Mouse (Mus musculus): ENCODE measurements around the gene Smagp.
A peak's percentile ranks its signal among the peaks of the same experiment; 100 is the strongest.

Gene Smagp

DNA sequence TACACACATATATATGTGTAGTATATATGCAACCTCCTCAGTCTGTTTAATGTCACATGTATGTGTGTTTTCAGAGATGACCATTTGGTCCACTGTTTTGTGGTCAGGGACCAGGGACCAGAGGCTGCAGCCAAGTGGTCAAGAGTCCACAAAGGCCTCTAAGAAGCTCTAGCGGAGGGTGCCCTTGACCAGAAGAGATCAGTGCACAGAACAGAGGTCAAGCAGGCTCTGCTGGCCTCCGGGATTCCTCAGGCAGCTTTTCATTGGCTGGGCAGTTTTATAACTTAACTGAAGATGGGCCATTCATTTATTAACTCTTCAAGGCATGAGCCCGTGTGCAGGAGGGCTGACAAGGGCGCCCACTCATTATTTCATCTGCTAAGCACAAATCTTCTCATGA, 49.6 kb downstream of the Smagp start:
- DNase-seq = peak; percentile 67

DNA sequence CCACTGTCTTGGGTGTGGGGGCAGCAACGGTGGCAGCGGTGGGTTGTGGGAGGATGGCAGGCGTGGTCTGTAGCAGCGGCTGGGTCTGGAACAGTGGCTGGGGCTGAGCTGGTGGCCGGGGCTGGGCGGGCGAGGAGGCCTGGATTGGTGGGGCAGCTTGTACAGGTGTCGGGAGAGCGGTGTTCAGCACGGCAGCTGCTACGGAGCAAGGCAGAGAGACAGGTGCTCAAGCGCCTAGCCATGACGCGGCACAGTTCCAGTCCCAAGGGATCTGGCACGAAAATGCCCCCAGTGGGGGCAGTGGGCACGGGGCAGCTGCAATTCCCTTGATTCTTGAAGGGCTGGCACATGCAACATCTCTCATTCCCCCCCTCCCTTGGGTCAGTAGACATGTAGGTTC, 50.8 kb downstream of the Smagp start:
- DNase-seq = no peak

DNA sequence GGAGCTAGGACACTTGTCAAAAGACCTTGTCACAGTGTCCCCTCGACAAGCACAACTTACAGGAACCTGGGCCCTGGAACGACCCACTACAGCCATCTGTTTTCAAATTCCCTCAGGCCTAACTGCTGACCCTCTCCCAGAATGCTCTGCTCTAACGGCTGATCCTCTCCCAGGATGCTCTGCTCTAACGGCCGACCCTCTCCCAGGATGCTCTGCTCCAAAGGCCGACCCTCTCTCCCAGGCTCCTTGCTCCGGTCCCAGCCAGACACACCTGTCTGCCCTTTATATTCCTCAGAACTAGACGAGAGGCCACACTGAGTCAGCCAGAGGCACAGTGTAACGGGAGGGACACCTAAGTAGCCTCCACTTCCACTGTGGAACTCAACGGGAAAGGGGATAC, 56.6 kb downstream of the Smagp start:
- DNase-seq = no peak

DNA sequence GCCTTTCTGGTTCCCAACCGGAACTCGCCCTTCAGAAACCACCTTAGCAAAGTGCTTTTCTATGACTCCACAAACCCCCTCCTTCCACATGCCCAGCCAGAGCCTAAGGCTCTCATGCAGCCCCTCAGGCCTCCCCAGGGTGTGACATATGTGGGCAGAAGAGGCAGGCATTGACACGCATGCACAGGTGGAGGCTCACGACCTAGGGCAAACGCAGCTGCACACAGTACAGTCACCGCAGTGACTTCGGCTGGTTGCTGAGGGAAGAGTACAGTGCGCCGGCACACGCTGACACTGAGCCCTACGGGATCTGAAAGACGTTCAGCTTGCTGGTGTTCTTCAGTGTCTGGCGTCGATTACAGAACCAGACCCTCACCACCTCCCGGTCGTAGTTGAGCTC, 58.8 kb downstream of the Smagp start:
- DNase-seq = no peak

DNA sequence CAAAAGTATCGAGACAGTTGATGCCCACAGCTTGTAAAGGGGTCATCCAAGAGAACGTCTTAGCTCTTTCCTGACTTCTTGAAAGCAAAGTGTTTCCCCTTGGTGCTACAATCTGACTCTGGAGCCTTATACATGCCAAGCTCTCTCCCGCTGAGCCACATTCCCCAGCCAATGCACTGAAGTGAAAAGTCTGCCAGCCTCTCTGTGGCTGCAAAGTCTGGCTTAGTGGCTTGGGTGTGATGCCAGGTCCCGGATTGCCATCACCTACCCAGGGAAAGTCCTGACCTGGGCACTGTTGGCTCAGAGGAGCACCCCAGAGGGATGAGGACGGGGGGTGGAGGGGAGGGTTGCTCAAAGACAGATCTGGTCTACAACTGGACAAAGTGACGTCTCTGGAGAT, 59.9 kb downstream of the Smagp start:
- no peak for DNase-seq

DNA sequence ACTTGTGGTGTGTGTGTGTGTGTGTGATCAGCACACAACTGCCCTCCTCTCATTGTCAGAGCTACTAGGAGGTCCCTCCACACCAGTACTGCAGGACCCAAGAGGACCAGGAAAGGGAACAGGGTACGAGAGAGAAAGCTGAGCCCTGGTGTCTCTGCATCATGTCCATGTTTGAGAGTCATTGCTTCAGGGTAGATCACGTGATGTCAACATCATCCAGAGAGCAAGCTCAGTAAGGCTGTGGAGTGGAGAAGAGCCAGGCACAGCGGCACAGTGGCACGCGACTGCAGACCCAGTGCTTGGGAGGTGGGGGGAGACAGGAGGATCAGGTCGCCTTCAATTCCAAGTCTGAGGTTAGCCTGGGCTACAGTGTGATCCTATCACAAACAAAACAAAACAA, 60.3 kb downstream of the Smagp start:
- no peak for DNase-seq

DNA sequence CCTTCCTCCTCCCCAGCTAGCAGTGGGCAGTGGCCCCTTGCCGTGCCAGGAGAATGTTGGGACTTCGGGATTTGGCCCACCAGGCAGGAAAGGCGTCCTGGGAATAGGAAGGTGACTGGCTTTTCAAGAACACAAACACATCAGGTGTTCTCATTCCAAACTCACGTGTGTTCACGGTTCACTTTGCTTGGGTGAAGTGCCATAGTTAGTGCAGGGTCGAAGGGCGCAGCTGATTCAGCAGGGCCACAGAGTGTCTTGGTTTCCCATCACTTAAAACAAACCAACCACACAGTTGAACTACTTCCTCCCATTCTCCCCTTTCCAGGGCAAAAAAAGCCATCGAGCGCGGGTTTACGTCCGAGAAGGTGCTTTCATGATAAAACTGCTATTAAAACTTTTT, 61.4 kb downstream of the Smagp start:
- DNase-seq = peak; percentile 55

DNA sequence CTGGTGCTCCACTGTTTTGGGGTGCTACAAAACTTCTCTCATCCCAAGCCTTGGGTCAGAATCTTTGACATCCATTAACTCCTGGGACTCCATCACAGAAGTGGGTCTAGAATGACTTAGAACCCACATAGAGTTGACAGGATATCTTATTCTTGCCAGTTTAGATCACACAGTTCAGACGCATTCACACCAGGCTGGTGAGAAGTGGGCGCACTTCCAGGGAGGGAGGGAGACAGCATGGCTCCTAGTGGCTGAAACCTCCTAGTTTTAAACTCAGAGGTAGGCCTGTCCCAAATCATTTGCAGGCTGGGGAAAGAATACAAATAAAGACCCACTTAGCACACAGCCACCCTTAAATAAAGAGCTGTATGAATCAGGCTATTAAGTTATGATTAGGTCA, 62.4 kb downstream of the Smagp start:
- peak; percentile 47 for DNase-seq

DNA sequence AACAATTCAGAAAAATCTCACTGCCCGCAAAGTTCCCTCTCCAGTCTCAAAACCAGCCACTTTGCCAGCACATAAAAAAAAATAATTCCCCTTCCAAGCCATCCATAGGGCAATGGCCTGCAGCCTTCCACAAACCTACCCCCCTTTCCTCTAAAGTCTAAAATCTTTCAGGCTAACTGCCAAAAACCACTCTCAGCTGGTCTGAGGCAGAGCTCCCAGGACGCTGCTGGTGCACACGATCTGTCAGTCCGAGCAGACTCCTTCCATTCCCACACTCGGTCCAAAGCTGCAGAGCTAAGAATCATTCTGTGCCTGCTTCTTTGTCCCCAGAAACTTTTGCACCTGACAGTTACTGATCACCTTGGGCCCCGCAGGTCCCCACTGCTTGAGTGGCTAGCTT, 62.8 kb downstream of the Smagp start:
- peak; percentile 63 for DNase-seq
